Mouse (Mus musculus): ENCODE measurements around the gene Sprn.

DNA sequence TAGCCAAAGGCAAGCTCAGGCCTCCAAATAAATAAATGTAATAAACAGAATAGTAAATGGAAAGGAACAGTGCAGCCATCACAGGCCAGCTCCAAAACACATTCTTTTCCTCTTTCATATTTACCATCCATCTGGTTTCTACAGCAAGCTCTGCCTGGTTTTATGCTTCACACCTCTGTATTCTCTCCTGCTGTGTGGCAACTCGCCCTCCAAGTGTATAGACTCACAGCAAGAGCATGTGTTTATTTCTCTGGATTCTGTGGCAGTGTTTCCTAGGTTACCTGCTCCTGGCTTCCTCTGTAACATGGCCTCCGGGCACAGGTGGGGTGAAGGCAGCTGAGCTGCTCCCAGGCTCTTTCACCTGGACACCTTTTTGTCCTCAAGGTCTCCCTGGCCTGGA is 37.8 kb upstream of the Sprn start:
- TF ChIP-seq CTCF (conservative IDR thresholded peaks at IDR 0.05; ENCODE audit: low read length), result no peak
- TF ChIP-seq POU5F1 (IDR thresholded peaks at IDR 0.05; ENCODE audit: borderline replicate concordance, low read length), result no peak
- TF ChIP-seq NANOG (IDR thresholded peaks at IDR 0.05; ENCODE audit: borderline replicate concordance, low read length), result no peak

All from E14TG2a.4 (cell line).